Mouse (Mus musculus) liver, adult 2 months (tissue): ENCODE data around the gene Sorbs2.
"Not testable (repeated sequence)": the region's sequence is repeated elsewhere in the genome, so short reads cannot be mapped to it uniquely, and the experiment has no call there.

Source experiments
- CTCF ChIP-seq: fragments of 200-500 bp; IDR thresholded peaks from 2 replicates; pipeline ENCODE4 v1.5.1; 2011; ENCODE audit warnings: low read depth, low read length, control low read depth
- POLR2A ChIP-seq: fragments of 200-500 bp; IDR thresholded peaks from 2 replicates; pipeline ENCODE4 v1.6.1; 2011; ENCODE audit warnings: low read length, control low read depth; ENCODE audit not compliant: insufficient read depth; ENCODE audit errors: extremely low read depth

DNA sequence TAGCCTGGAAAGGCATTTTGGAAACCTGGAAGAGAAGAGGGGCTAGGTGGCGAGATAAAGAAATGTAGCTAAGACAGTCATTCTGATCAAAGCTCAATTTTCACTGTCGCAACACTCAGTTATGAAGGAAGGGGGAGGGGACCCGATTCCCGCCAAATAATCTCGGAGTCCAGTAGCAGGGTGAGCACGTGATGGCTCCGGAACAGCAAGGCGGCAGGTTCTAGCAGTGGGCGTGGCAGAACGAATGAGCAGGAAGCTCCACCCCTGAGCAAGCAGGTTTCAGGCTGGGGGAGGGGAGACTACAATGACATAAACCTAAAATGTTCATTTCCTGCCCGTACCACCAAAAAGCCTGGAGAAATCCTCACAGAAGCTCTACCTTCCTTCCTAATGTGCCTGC lies 364.0 kb downstream of the Sorbs2 start:
- TF ChIP-seq CTCF, POLR2A: not testable (repeated sequence)
